Mouse (Mus musculus) kidney, postnatal 25 days (tissue): ENCODE data around the gene Olfr1368.

Source experiments
- DNase-seq, 2 experiments: peaks; one replicate each; pipeline ENCODE4 v3.0.0; 2021; ENCODE audit warnings: mixed read lengths in 2 of 2

The Olfr1368 gene

DNA sequence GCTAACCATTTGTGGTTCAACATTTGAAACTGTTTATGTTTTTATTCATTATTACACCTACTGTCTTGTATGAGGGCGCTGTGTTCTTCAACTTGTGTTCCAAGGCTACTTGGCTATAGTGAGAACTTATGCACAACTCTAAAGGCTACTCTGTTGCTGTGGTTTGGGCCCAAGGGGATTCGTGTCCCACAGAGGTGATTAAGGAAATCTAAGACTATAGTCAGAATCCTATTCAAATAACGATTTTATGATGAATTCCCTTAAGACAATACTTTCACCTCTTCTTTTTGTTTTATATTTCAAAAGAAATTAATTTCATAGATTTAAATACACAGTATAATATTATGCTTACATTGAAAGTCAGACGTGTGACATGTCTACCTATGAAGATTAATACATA, at the start of gene Olfr1368:
Gene Olfr1368 (minus strand): TSS at position 101 of the 400 bp plus-strand sequence.
- no peak for DNase-seq

GRCm38 (mm10) chr13:21185521-21185920, 39.9 kb upstream of the Olfr1368 start:
- DNase-seq, result no peak

- DNase-seq, result no peak
Observed at GRCm38 (mm10) chr13:21183661-21184060, 38.0 kb upstream of the Olfr1368 start.

DNA sequence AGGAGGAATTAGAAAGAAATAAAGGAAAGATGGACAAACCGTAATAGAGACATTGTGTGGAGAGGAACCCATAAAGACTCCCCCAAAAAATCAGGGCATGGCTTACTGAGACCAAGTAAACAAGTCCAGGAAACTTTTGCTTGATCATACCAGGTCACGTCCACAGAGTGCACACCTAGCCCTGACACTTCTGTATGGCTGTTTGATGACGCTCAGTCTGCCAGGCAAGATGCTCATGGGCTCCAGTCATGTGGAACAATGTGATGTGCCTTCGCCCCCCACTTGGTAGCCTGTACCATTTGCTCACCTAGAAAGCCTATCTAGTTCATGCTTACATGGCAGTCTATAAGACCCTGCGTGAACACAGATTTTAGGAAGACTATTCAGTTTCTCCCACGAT, 37.4 kb upstream of the Olfr1368 start:
- DNase-seq, result no peak

DNA sequence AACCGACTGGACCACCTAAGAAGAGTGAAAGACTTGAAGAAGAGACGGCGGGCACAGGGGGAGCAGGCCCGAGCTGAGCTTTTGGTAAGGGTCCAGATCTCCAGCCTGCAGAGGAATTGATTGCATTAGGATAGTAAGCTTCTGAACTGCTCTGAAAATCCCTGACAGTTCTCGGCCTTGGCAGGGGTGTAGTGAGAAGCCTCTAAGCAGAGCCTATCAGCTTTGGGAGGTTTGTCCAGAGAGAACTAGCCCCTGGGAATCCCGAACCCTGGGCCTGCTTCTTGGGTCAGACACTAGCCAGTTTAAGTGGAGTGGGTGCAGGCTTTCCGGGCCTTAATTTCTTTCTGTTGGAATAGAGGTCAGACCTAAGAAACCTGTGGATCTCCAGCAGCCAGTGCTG, 36.3 kb upstream of the Olfr1368 start:
- no peak for DNase-seq

GRCm38 (mm10) chr13:21180551-21181530, 35.2 kb upstream of the Olfr1368 start:
- DNase-seq, result peak; percentile 49 to 74

- peak; percentile 91 to 93 for DNase-seq
Observed at GRCm38 (mm10) chr13:21179724-21180550, 34.3 kb upstream of the Olfr1368 start.

GRCm38 (mm10) chr13:21179367-21179723, 33.7 kb upstream of the Olfr1368 start, which contains the start of gene Trim27:
Gene Trim27, plus strand, starts transcription at chr13:21179445.
- no peak for DNase-seq

- no peak for DNase-seq
Observed at GRCm38 (mm10) chr13:21178364-21178763, 32.7 kb upstream of the Olfr1368 start.

DNA sequence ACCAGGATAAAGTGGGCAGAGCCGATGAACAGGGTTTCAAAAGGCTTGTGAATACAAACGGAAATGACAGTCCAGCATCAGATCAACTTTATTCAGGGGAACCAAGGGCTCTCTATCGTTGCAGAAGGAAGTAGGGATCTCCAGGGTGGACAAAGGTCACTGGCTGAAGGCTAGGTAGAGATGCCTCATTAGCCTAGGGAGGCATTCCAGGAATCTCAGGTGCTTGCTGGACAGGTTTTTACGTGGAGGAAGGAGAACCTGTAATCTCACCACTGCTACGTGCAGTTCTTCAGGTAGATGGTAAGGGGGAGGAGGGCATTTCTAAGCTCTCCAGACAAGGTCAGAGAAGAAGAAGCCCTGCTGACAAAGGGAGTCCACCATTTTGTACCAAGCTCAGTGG, 32.0 kb upstream of the Olfr1368 start:
- DNase-seq, result no peak

DNA sequence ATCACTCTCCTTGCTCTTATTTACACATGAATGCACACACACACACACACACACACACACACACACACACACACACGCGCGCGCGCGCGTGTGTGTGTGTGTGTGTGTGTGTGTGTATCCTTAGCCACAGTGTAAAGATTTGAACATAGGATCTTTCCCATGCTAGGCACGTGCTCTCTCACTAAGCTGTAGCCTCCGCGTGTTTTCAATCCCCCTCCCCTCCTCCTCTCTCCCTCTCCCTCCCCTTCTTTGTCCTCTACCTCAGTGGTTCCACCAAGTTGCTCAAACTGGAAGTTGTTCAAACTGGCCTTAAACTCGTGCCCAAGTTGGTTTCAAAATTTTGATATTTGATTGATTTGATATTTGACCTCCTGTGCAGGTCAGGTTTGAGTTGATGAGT, 31.1 kb upstream of the Olfr1368 start:
- no peak for DNase-seq

- peak; percentile 95 to 97 for DNase-seq
Observed at GRCm38 (mm10) chr13:21173072-21173471, 27.4 kb upstream of the Olfr1368 start.

GRCm38 (mm10) chr13:21172241-21173027, 26.8 kb upstream of the Olfr1368 start:
- peak; percentile 67 to 69 for DNase-seq

GRCm38 (mm10) chr13:21171600-21172150, 26.0 kb upstream of the Olfr1368 start:
- DNase-seq, result no peak

GRCm38 (mm10) chr13:21171156-21171530, 25.5 kb upstream of the Olfr1368 start:
- DNase-seq, result no peak

GRCm38 (mm10) chr13:21170431-21171155, 24.9 kb upstream of the Olfr1368 start:
- DNase-seq, result no peak

GRCm38 (mm10) chr13:21169657-21170430, 24.2 kb upstream of the Olfr1368 start:
- DNase-seq, result peak; percentile 80 to 86

- DNase-seq, result no peak
Observed at GRCm38 (mm10) chr13:21169121-21169656, 23.5 kb upstream of the Olfr1368 start.

GRCm38 (mm10) chr13:21168371-21169011, 22.8 kb upstream of the Olfr1368 start:
- no peak for DNase-seq

DNA sequence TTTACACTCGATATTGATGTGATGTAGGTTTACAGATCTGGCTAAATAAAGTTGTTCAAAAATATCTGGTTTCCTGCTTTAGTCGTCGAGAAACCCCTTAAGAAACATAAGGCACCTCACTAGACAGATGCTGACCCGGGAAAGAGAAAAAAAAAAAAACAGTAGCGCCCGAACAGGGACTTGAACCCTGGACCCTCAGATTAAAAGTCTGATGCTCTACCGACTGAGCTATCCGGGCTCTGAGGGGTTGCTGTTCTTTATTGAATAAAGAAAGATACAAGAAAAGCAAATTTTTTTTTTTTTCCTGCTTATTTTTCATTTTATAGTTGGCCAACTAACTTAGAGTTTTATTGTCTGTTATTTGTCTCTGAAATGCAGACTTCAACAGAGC, 22.2 kb upstream of the Olfr1368 start:
- DNase-seq, result no peak
